Mouse (Mus musculus): ENCODE measurements around the gene Macf1. TPM values are rescaled to one million over a fixed set of nuclear protein-coding genes. Genes with fewer than 3 reads are reported as not detected.
"Not testable (repeated sequence)": the region's sequence is repeated elsewhere in the genome, so short reads cannot be mapped to it uniquely, and the experiment has no call there.

Gene Macf1
- total RNA-seq, 1 experiment from 2014 or later: 392 TPM

- no peak for ATAC-seq (replicated peaks; ENCODE audit: insufficient number of reproducible peaks, low FRiP score, low TSS enrichment, poor library complexity, severe bottlenecking)
Measured at GRCm38 (mm10) chr4:123355941-123356340, 328.2 kb downstream of the Macf1 start.

GRCm38 (mm10) chr4:123353271-123353877 lies 330.8 kb downstream of the Macf1 start:
- no peak for ATAC-seq (replicated peaks; ENCODE audit: insufficient number of reproducible peaks, low FRiP score, low TSS enrichment, poor library complexity, severe bottlenecking)

GRCm38 (mm10) chr4:123343471-123343789 lies 340.7 kb downstream of the Macf1 start:
- ATAC-seq (replicated peaks; ENCODE audit: insufficient number of reproducible peaks, low FRiP score, low TSS enrichment, poor library complexity, severe bottlenecking): no peak

- ATAC-seq (replicated peaks; ENCODE audit: insufficient number of reproducible peaks, low FRiP score, low TSS enrichment, poor library complexity, severe bottlenecking): peak; percentile 52
Measured at GRCm38 (mm10) chr4:123342642-123343470, 341.3 kb downstream of the Macf1 start, which contains the start of gene Bmp8a. TSS of gene Bmp8a (minus strand) at chr4:123343252.

GRCm38 (mm10) chr4:123342091-123342641 lies 342.0 kb downstream of the Macf1 start:
- no peak for ATAC-seq (replicated peaks; ENCODE audit: insufficient number of reproducible peaks, low FRiP score, low TSS enrichment, poor library complexity, severe bottlenecking)

- no peak for ATAC-seq (replicated peaks; ENCODE audit: insufficient number of reproducible peaks, low FRiP score, low TSS enrichment, poor library complexity, severe bottlenecking)
Measured at GRCm38 (mm10) chr4:123340232-123340631, 343.9 kb downstream of the Macf1 start.

- ATAC-seq (replicated peaks; ENCODE audit: insufficient number of reproducible peaks, low FRiP score, low TSS enrichment, poor library complexity, severe bottlenecking): no peak
Measured at GRCm38 (mm10) chr4:123337693-123338092, 346.5 kb downstream of the Macf1 start.

GRCm38 (mm10) chr4:123335796-123336585 lies 348.2 kb downstream of the Macf1 start:
- no peak for ATAC-seq (replicated peaks; ENCODE audit: insufficient number of reproducible peaks, low FRiP score, low TSS enrichment, poor library complexity, severe bottlenecking)

- ATAC-seq (replicated peaks; ENCODE audit: insufficient number of reproducible peaks, low FRiP score, low TSS enrichment, poor library complexity, severe bottlenecking): not testable (repeated sequence)
Measured at GRCm38 (mm10) chr4:123335244-123335643, 348.9 kb downstream of the Macf1 start.

GRCm38 (mm10) chr4:123334177-123334576 lies 350.0 kb downstream of the Macf1 start:
- no peak for ATAC-seq (replicated peaks; ENCODE audit: insufficient number of reproducible peaks, low FRiP score, low TSS enrichment, poor library complexity, severe bottlenecking)

- no peak for ATAC-seq (replicated peaks; ENCODE audit: insufficient number of reproducible peaks, low FRiP score, low TSS enrichment, poor library complexity, severe bottlenecking)
Measured at GRCm38 (mm10) chr4:123333151-123333550, 351.0 kb downstream of the Macf1 start.

- not testable (repeated sequence) for ATAC-seq (replicated peaks; ENCODE audit: insufficient number of reproducible peaks, low FRiP score, low TSS enrichment, poor library complexity, severe bottlenecking)
Measured at GRCm38 (mm10) chr4:123331961-123332360, 352.2 kb downstream of the Macf1 start.

GRCm38 (mm10) chr4:123331326-123331725 lies 352.8 kb downstream of the Macf1 start:
- ATAC-seq (replicated peaks; ENCODE audit: insufficient number of reproducible peaks, low FRiP score, low TSS enrichment, poor library complexity, severe bottlenecking): no peak

GRCm38 (mm10) chr4:123328946-123329345 lies 355.2 kb downstream of the Macf1 start:
- no peak for ATAC-seq (replicated peaks; ENCODE audit: insufficient number of reproducible peaks, low FRiP score, low TSS enrichment, poor library complexity, severe bottlenecking)

- no peak for ATAC-seq (replicated peaks; ENCODE audit: insufficient number of reproducible peaks, low FRiP score, low TSS enrichment, poor library complexity, severe bottlenecking)
Measured at GRCm38 (mm10) chr4:123327630-123328029, 356.5 kb downstream of the Macf1 start.

- ATAC-seq (replicated peaks; ENCODE audit: insufficient number of reproducible peaks, low FRiP score, low TSS enrichment, poor library complexity, severe bottlenecking): no peak
Measured at GRCm38 (mm10) chr4:123326087-123326486, 358.1 kb downstream of the Macf1 start.

GRCm38 (mm10) chr4:123323534-123323933 lies 360.6 kb downstream of the Macf1 start, which contains the start of gene Oxct2a:
TSS of gene Oxct2a (minus strand) at chr4:123323634.
- no peak for ATAC-seq (replicated peaks; ENCODE audit: insufficient number of reproducible peaks, low FRiP score, low TSS enrichment, poor library complexity, severe bottlenecking)

- ATAC-seq (replicated peaks; ENCODE audit: insufficient number of reproducible peaks, low FRiP score, low TSS enrichment, poor library complexity, severe bottlenecking): not testable (repeated sequence)
Measured at GRCm38 (mm10) chr4:123322910-123323309, 361.2 kb downstream of the Macf1 start.

- no peak for ATAC-seq (replicated peaks; ENCODE audit: insufficient number of reproducible peaks, low FRiP score, low TSS enrichment, poor library complexity, severe bottlenecking)
Measured at GRCm38 (mm10) chr4:123314497-123314896, 369.7 kb downstream of the Macf1 start.
